9 mouse cellular contexts compared by ENCODE assay signal in genomic region chr5:28466760-28467306, GRCm38 (mm10). TPM values are rescaled to one million over a fixed set of nuclear protein-coding genes. Genes with fewer than 3 reads are reported as not detected.
DNase-seq lines count a peak whose midpoint lies in the region; ATAC-seq and TF ChIP-seq lines count a peak whose summit lies in the region.
"Had no signal": no experiment of that assay in that cellular context is flagged by ENCODE, and none has a peak within 500 bp of the region (broad histone marks: within the 10 kb centered on the region; RNA-seq: fewer than 3 reads in every experiment).

Gene Shh, minus strand, starts transcription at chr5:28467256.

- no peak for DNase-seq in heart, postnatal 4 days
- peak; percentile 56 for DNase-seq in embryonic facial prominence, embryonic 10.5 days (ENCODE audit: low spot score)
- DNase-seq in gastrocnemius, postnatal 4 days (ENCODE audit: low spot score in 2 of 2) = no peak
- DNase-seq in c-Kit-positive CD71-positive TER-119-positive erythroid progenitor cells, embryonic 14.5 days (ENCODE audit: low spot score) = no peak

- H3K4me2 ChIP-seq in heart, embryonic 13.5 days = peak within 1 kb of the TSS; percentile 65
- peak within 1 kb of the TSS; percentile 75 for H3K4me2 ChIP-seq in intestine, embryonic 16.5 days (ENCODE audit: low read depth, low read length)
- H3K4me2 ChIP-seq in neural tube, embryonic 15.5 days = peak within 1 kb of the TSS; percentile 97

- no peak within 1 kb of the TSS for H3K27ac ChIP-seq in heart, embryonic 13.5 days (replicated peaks)
- no peak within 1 kb of the TSS for H3K27ac ChIP-seq in ES-Bruce4 (ENCODE audit: insufficient read depth, low read length)
- H3K27ac ChIP-seq in embryonic facial prominence, embryonic 10.5 days (replicated peaks) = no peak within 1 kb of the TSS
- H3K27ac ChIP-seq in intestine, embryonic 16.5 days (ENCODE audit: low read length) = peak within 1 kb of the TSS; percentile 71
- H3K27ac ChIP-seq in neural tube, embryonic 15.5 days (replicated peaks) = peak within 1 kb of the TSS; percentile 80

- TF ChIP-seq CTCF in ES-Bruce4 (IDR thresholded peaks at IDR 0.05; ENCODE audit: low read depth, low read length) = no peak

- H3K9me3 ChIP-seq in heart, embryonic 13.5 days = no peaks in the 10 kb centered on the region
- no peaks in the 10 kb centered on the region for H3K9me3 ChIP-seq in ES-Bruce4 (replicated peaks; ENCODE audit: control insufficient read depth, insufficient read depth, low read length, poor library complexity, severe bottlenecking)
- H3K9me3 ChIP-seq in embryonic facial prominence, embryonic 10.5 days = no peaks in the 10 kb centered on the region
- no peaks in the 10 kb centered on the region for H3K9me3 ChIP-seq in intestine, embryonic 16.5 days (ENCODE audit: control insufficient read depth, low read length)
- H3K9me3 ChIP-seq in neural tube, embryonic 15.5 days (replicated peaks) = no peaks in the 10 kb centered on the region

- H3K4me1 ChIP-seq in heart, embryonic 13.5 days = peaks cover 32% of the 10 kb centered on the region
- no peaks in the 10 kb centered on the region for H3K4me1 ChIP-seq in ES-Bruce4 (ENCODE audit: control insufficient read depth, insufficient read depth, low read length)
- H3K4me1 ChIP-seq in embryonic facial prominence, embryonic 10.5 days = peaks cover 38% of the 10 kb centered on the region
- peaks cover 4% of the 10 kb centered on the region; the same call in 1 of the 2 replicates for H3K4me1 ChIP-seq in intestine, embryonic 16.5 days (ENCODE audit: control insufficient read depth, insufficient read depth, low read length)
- peaks cover 45% of the 10 kb centered on the region for H3K4me1 ChIP-seq in neural tube, embryonic 15.5 days

- ATAC-seq in heart, embryonic 13.5 days (ENCODE audit: extremely low read depth, insufficient number of reproducible peaks, low FRiP score, low TSS enrichment) = no peak
- ATAC-seq in intestine, embryonic 16.5 days = no peak
- ATAC-seq in neural tube, embryonic 15.5 days (ENCODE audit: low FRiP score) = peak; percentile 74

- WGBS in heart, embryonic 13.5 days = under 1% methylated on average over 31 of the region's 31 CpGs
- WGBS in embryonic facial prominence, embryonic 10.5 days = under 1% methylated on average over 31 of the region's 31 CpGs
- WGBS in intestine, embryonic 16.5 days = 1% methylated on average over 31 of the region's 31 CpGs
- under 1% methylated on average over 30 of the region's 31 CpGs for WGBS in neural tube, embryonic 15.5 days

- peaks cover 99% of the 10 kb centered on the region for H3K27me3 ChIP-seq in heart, embryonic 13.5 days (replicated peaks)
- peaks cover 38% of the 10 kb centered on the region for H3K27me3 ChIP-seq in ES-Bruce4 (ENCODE audit: control insufficient read depth, insufficient read depth, low read length, poor library complexity, severe bottlenecking)
- peaks cover 90% of the 10 kb centered on the region for H3K27me3 ChIP-seq in embryonic facial prominence, embryonic 10.5 days (replicated peaks; ENCODE audit: low read depth, poor library complexity, severe bottlenecking)
- H3K27me3 ChIP-seq in intestine, embryonic 16.5 days (replicated peaks; ENCODE audit: control insufficient read depth, insufficient read depth, low read length) = peaks cover 65% of the 10 kb centered on the region
- H3K27me3 ChIP-seq in neural tube, embryonic 15.5 days (replicated peaks) = peaks cover 94% of the 10 kb centered on the region

- H3K36me3 ChIP-seq in heart, embryonic 13.5 days = no peaks in the 10 kb centered on the region
- no peaks in the 10 kb centered on the region for H3K36me3 ChIP-seq in ES-Bruce4 (ENCODE audit: control insufficient read depth, insufficient read depth, low read length, poor library complexity, severe bottlenecking)
- no peaks in the 10 kb centered on the region for H3K36me3 ChIP-seq in embryonic facial prominence, embryonic 10.5 days (replicated peaks)
- no peaks in the 10 kb centered on the region for H3K36me3 ChIP-seq in intestine, embryonic 16.5 days (ENCODE audit: control insufficient read depth, insufficient read depth, low read length)
- no peaks in the 10 kb centered on the region for H3K36me3 ChIP-seq in neural tube, embryonic 15.5 days

- no peak for TF ChIP-seq POLR2A in ES-Bruce4 (IDR thresholded peaks at IDR 0.05; ENCODE audit: insufficient read depth, low read length)

- H3K9ac ChIP-seq in heart, embryonic 13.5 days = 0 out of 2 replicates have a peak within 1 kb of the TSS, but pooled peaks have one; percentile 33
- no peak within 1 kb of the TSS for H3K9ac ChIP-seq in ES-Bruce4 (ENCODE audit: low read depth, poor library complexity, severe bottlenecking)
- H3K9ac ChIP-seq in intestine, embryonic 16.5 days (ENCODE audit: low read depth, low read length) = peak within 1 kb of the TSS; percentile 71
- H3K9ac ChIP-seq in neural tube, embryonic 15.5 days (replicated peaks) = peak within 1 kb of the TSS; percentile 63

- H3K4me3 ChIP-seq in heart, embryonic 13.5 days = peak within 1 kb of the TSS; percentile 59
- H3K4me3 ChIP-seq in ES-Bruce4 (ENCODE audit: low read depth, low read length) = peak within 1 kb of the TSS; percentile 1
- H3K4me3 ChIP-seq in embryonic facial prominence, embryonic 10.5 days = peak within 1 kb of the TSS; percentile 67
- peak within 1 kb of the TSS; percentile 57 for H3K4me3 ChIP-seq in intestine, embryonic 16.5 days (ENCODE audit: low read length)
- H3K4me3 ChIP-seq in neural tube, embryonic 15.5 days (replicated peaks) = peak within 1 kb of the TSS; percentile 53
- H3K4me3 ChIP-seq: erythroblast, embryonic 14.5 days had no signal

- TF ChIP-seq EP300 in ES-Bruce4 (IDR thresholded peaks at IDR 0.05; ENCODE audit: insufficient read depth, low read depth, low read length) = no peak

RNA-seq across cellular contexts. Expression of gene Shh, which starts in this region (rescaled TPM):
- 0.36 and 0.57 TPM in 2 replicates for polyA plus RNA-seq in heart, embryonic 13.5 days (2015; fragmentation: Nextera tagmentation; extraction: Ambion mirVana)
- total RNA-seq in heart, postnatal 4 days (2021) = not detected
- not detected in 2 replicates for polyA plus RNA-seq in ES-Bruce4 (2011; ENCODE audit: insufficient read depth, insufficient read length, low read depth, missing spikeins)
- polyA plus RNA-seq in embryonic facial prominence, embryonic 10.5 days (2016; fragmentation: Nextera tagmentation; extraction: Ambion mirVana) = 2.1 and 3.0 TPM in 2 replicates
- polyA plus RNA-seq in intestine, embryonic 16.5 days (2015; fragmentation: Nextera tagmentation; extraction: Ambion mirVana) = 2.8 TPM in 2 replicates
- 1.5 and 2.7 TPM in 2 replicates for polyA plus RNA-seq in neural tube, embryonic 15.5 days (2015; fragmentation: Nextera tagmentation; extraction: Ambion mirVana)
- not detected for total RNA-seq in gastrocnemius, postnatal 4 days (2021)

Comparison
In these comparisons a context has a peak if more than half of its experiments do, and no peak if none do; other contexts are left out.
1. H3K27ac ChIP-seq: peak in intestine, embryonic 16.5 days (single experiment) and neural tube, embryonic 15.5 days (single experiment); none in heart, embryonic 13.5 days (single experiment), ES-Bruce4 (single experiment) and embryonic facial prominence, embryonic 10.5 days (single experiment).
2. H3K4me3 ChIP-seq: peak in every context shown above with its lines; median percentile 67 in embryonic facial prominence, embryonic 10.5 days; 59 in heart, embryonic 13.5 days; 57 in intestine, embryonic 16.5 days; 53 in neural tube, embryonic 15.5 days; 1 in ES-Bruce4.
3. Peak in every context shown above with its lines, with median percentiles within 50 percentile points of each other: H3K4me2 ChIP-seq.